Mouse (Mus musculus): ENCODE measurements around the gene Slc38a9.
"Not testable (repeated sequence)": the region's sequence is repeated elsewhere in the genome, so short reads cannot be mapped to it uniquely, and the experiment has no call there.

Slc38a9 gene

GRCm38 (mm10) chr13:112683970-112684369 is 23.4 kb downstream of the Slc38a9 start:
- peak; percentile 42 for DNase-seq (ENCODE audit: low read depth)

GRCm38 (mm10) chr13:112686155-112686554 is 25.6 kb downstream of the Slc38a9 start:
- DNase-seq (ENCODE audit: low read depth): no peak

DNA sequence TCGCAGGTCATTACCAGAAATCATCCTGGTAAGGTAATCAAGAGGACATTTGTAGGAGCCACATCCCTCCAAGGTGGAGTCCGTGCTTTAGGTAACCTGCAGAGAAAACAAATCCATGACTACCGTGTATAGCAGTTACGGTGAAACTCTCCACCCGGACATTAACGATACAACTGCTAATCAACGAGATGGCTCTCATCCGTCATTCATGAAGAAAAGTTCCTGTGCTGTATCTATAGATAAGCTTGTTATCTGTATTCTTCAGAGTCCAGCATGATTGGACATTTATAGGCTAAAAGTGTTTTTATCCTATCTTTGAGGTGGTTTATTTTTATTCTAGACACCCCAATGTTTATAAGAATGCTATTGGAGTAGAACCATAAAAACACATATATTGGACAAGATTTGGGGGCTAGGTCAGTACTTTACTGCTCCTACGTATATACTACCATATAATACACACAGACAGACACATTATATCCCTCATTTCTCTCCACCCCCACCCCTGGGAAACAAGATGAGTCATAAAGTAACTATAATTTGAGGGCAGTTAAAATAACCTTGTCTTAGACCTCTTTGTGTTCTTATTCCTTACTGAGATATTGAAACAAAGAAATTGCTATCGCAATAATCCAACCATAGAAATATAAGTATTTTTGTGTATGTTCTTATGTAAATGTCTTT is 32.5 kb downstream of the Slc38a9 start:
- no peak for DNase-seq (ENCODE audit: low read depth)

DNA sequence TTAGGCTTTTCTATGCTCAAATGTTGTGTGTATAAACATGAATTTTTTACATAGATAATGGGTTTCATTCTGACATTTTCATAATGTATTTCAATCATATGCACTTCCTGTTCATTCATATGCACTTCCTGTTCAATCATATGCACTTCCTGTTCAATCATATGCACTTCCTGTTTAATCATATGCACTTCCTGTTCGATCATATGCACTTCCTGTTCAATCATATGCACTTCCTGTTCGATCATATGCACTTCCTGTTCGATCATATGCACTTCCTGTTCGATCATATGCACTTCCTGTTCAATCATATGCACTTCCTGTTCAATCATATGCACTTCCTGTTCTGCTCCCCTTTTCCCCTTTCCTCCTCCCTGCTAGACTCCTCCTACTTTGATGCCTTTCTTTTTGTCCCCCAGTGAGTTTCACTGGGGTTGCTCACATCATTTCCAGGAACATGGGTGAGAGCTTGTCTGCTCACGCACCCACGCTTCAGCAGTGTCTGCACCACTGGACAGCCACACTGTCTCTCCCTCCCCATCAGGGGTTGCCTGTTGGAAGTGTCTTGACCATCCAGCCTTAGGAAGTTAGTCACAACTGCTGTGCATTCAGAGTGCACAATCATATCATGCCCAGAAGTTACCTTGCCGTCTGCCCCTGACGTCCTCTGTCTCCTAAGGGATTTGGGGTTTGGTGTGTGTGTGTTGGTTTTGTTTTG is 35.1 kb downstream of the Slc38a9 start:
- DNase-seq (ENCODE audit: low read depth): no peak

- no peak for DNase-seq (ENCODE audit: low read depth)
Measured at GRCm38 (mm10) chr13:112701256-112701655, 40.7 kb downstream of the Slc38a9 start.

DNA sequence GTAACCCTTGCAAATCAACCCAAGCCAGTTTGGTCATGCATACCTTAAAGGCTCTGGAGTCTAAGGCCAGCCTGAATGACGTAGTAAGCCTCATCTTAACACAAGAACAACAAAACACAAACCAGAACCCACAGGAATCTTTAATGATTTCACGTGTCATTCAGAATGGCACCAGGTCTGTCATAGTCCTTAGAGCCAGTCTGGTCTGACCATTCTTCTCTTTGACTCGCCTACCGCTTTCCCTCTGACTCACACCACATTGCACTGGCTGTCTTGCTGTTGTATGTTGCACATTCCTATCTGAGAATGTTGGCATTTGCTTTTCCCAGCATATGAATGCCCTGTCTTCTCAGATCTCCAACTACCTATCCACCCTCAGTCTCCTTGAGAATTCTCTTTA is 45.8 kb downstream of the Slc38a9 start:
- DNase-seq (ENCODE audit: low read depth): peak; percentile 40

DNA sequence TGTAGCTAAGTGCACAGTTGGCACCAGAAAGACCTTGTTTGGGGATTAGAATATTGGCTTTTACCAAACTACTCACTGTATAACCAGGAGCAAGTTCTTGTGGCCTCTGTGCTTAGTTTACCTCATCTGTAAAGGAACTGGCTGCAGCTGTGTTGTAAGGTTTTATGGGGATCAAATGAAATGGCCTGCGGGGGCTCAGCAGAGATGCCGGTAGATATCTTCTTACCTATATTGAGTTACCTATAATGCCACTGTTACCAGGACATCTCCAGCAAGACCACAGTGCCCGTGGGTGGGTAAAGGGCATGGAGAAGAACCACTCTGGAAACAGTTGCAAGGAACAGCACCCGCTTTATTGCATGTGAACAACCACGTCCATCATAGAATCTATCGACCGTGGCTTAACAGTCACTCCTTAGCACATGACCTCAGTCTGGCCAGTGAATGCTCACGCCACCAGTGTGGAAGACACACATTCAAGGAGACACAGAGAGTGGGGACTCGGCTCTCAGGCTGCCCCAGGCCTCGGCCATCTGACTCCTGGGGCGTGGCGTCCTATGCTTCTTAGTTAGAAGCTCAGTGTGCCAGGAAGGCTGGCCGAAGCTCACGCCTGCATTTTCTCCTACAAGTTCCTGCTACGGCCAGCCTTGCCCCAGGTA is 59.7 kb downstream of the Slc38a9 start:
- no peak for DNase-seq (ENCODE audit: low read depth)

GRCm38 (mm10) chr13:112721946-112722729 is 61.6 kb downstream of the Slc38a9 start:
- DNase-seq (ENCODE audit: low read depth): peak; percentile 52

DNA sequence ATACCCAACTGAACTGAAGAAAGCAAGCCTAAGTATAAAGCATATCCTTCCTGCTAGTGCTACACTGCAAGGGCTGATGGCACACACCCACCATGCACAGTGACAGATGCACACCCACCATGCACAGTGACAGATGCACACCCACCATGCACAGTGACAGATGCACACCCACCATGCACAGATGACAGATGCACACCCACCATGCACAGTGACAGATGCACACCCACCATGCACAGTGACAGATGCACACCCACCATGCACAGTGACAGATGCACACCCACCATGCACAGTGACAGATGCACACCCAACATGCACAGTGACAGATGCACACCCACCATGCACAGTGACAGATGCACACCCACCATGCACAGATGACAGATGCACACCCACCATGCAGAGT is 63.7 kb downstream of the Slc38a9 start:
- DNase-seq (ENCODE audit: low read depth): not testable (repeated sequence)

DNA sequence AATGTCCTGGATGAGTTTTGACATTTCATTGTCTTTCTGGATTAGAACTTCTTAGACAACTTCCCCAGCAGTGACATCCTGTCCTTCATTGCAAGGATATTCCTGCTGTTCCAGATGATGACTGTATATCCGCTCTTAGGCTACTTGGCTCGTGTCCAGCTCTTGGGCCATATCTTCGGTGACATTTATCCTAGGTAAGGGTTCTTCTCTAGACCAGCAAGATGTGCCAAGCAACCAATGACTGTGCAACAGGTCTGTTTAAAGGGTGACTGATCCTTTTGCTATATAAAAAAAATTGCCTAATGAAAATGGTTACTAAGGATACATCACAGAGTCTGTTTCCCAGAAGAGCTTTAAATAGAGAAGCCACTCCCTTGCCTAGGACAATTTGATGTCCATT is 65.5 kb downstream of the Slc38a9 start:
- no peak for DNase-seq (ENCODE audit: low read depth)

DNA sequence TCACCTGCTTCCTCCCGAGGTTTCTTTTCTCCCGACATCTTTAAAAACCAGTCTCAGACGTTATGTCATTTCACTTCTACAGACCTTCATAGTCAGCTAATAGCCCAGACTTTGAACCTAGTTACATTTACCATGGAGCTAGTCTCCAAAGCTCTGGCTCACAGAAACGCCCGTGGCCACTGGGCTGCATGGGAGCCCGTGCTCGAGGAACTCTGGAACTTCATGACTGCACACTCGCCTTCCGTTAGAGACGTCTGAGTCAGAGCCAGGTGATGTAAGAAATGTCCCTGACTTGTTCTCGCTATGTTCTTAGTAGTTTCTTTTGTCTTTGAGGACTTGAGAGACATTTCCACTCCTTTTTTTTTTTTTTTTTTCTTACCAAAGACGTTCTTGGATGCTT is 72.8 kb downstream of the Slc38a9 start:
- no peak for DNase-seq (ENCODE audit: low read depth)

GRCm38 (mm10) chr13:112734906-112735713 is 74.6 kb downstream of the Slc38a9 start:
- DNase-seq (ENCODE audit: low read depth): no peak

GRCm38 (mm10) chr13:112736407-112736806 is 75.9 kb downstream of the Slc38a9 start:
- no peak for DNase-seq (ENCODE audit: low read depth)

DNA sequence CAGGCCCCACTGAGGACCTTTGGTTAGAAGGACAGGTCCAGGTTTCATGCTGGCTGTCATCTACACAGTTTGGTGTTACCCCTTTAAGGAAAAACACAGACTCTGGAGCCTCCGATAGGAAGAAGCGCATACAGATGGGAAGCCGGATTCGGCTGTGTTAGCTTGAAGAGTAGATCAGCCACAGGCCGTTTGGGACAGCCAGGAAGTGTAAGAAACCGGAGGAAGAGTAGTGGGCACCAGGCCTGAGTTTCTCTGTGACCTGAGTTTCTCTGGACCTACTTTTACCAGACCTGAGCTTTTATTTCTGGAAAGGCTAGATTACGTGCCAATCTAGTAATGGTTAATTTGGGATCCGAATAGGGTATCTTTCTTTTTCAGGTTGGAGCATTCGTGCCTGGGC is 76.6 kb downstream of the Slc38a9 start:
- no peak for DNase-seq (ENCODE audit: low read depth)

GRCm38 (mm10) chr13:112738005-112738404 is 77.5 kb downstream of the Slc38a9 start:
- no peak for DNase-seq (ENCODE audit: low read depth)

- no peak for DNase-seq (ENCODE audit: low read depth)
Measured at GRCm38 (mm10) chr13:112740073-112740472, 79.5 kb downstream of the Slc38a9 start.

DNA sequence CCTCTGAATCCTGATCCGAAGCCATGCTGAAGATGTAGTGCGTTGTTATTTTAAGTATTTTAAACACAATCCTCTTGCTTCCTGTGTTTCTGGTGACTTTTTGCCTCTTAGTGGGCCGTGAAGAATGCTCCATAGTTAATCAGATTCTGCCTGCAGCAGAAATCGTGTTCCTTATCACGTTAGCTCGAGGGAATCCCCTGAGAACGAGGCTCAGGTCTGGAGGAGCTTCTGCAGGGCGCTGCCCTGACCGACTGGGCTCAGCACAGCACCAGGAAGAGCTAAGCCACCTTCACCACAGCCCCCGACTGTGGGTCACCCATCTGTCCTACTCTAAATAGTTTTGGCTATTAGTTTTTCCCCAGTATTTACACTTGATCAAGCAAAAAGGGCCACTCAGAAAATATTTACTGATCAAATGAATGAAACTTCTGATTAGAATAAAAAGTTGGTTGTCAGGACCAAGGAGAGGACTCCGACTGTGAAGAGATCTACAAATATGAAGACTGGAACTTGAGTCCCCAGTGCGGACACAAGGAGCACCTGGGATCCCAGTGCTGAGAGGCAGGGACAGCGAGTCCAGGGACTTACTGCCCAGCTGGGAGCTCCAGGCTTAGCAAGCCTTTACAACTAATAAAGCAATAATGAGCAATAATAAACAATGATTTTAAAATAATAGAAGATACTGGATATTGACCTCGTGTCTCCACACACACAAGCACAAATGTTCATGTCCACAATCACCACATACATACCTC is 81.7 kb downstream of the Slc38a9 start:
- no peak for DNase-seq (ENCODE audit: low read depth)

DNA sequence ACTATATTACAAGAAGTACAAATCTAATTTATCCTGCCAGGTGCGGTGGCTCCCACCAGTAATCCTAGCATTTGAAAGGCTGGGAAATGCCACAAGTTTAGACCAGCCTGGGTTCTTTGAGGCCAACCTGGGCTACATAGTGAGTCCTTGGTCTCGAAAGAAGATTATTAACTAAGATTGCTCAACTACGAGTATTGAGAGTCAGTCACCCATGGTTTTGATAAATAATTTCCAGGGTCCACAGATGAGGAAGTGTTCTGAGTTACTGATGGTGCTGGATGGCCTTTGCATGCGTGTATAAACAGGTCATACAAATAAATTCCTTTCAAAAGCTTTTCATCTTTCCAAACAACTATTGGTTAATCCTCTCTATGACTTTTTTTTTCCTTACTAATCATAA is 83.1 kb downstream of the Slc38a9 start:
- DNase-seq (ENCODE audit: low read depth): no peak

DNA sequence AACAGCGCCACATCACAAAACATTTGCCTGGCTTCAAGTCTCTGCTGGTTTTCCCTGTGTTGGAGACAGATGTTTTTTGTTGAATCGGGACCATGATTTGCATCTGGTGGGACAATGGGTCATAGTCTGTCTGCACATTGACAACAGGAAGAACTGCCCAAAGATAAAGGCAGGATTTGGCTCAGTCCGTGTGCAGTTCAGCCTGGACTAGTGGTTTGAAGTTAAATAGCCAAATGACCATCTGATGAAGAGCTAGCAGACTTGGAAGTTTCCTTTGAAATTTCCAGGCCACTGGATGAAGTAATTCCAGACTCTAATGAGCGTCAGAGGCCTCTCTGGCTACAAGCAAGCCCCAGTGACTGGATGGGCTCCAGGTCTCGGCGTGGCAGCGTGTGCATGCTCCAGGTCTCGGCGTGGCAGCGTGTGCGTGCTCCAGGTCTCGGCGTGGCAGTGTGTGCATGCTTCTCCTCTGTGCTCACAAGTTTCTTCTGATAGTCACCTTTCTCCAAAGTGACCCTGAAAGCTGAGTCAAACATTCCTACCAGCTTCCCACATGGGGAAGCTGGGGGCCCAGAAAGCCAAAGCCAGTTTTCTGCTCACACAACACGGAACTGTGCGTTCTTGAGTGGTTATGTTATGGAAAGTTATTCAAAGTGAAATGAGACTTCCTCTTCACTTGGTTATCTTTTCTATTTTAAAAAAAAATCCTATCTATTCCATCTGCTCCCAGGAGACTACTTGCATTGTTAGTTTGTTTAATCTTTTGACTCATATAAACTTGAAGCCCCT is 83.7 kb downstream of the Slc38a9 start:
- no peak for DNase-seq (ENCODE audit: low read depth)

All from NIH3T3 (cell line).